Mouse (Mus musculus) liver, embryonic 12.5 days (tissue): ENCODE results near the gene Hcst. TPM values are rescaled to one million over a fixed set of nuclear protein-coding genes. Genes with fewer than 3 reads are reported as not detected.

Source experiments
- ATAC-seq: fragments of 200-750 bp; cut with Nextera tagmentation; 2 replicates; pipeline ENCODE4 v1.8.0; 2017; ENCODE audit warnings: moderate number of reproducible peaks, mild to moderate bottlenecking, moderate library complexity
- H3K27ac ChIP-seq: fragments of 300-500 bp; sonication (generic); 2 replicates; pipeline ENCODE4 v1.5.1; 2016; ENCODE audit warnings: mild to moderate bottlenecking
- H3K27me3 ChIP-seq: fragments of 300-500 bp; sonication (generic); replicated peaks from 2 replicates; pipeline ENCODE4 v1.6.1; 2016; ENCODE audit warnings: mild to moderate bottlenecking, moderate library complexity
- H3K36me3 ChIP-seq: fragments of 300-500 bp; sonication (generic); 2 replicates; pipeline ENCODE4 v1.6.1; 2016; ENCODE audit warnings: mild to moderate bottlenecking, moderate library complexity
- H3K4me1 ChIP-seq: fragments of 300-500 bp; sonication (generic); 2 replicates; pipeline ENCODE4 v1.6.1; 2016
- H3K4me2 ChIP-seq: fragments of 300-500 bp; sonication (generic); 2 replicates; pipeline ENCODE4 v1.6.1; 2016; ENCODE audit warnings: mild to moderate bottlenecking, moderate library complexity
- H3K4me3 ChIP-seq: fragments of 300-500 bp; sonication (generic); 2 replicates; pipeline ENCODE4 v1.5.1; 2016; ENCODE audit warnings: mild to moderate bottlenecking, moderate library complexity
- H3K9ac ChIP-seq: fragments of 300-500 bp; sonication (generic); 2 replicates; pipeline ENCODE4 v1.6.1; 2016; ENCODE audit warnings: mild to moderate bottlenecking, moderate library complexity
- H3K9me3 ChIP-seq: fragments of 300-500 bp; sonication (generic); replicated peaks from 2 replicates; pipeline ENCODE4 v1.6.1; 2016; ENCODE audit warnings: mild to moderate bottlenecking, moderate library complexity
- WGBS: fragments of 180-500 bp; shearing (Covaris S2); methylation state at CpG from one replicate; pipeline ENCODE4 v1.1.7; 2016; ENCODE audit not compliant: insufficient replicate concordance; 5-methylcytosine and 5-hydroxymethylcytosine counted together
- polyA plus RNA-seq: library from polyadenylated mRNA; unstranded; fragments of >200 nt; fragmentation: Nextera tagmentation; extraction: Ambion mirVana; gene quantifications from 2 replicates; pipeline ENCODE4 v1.2.1, GENCODE M21; 2016

Gene Hcst
- polyA plus RNA-seq, 1 experiment from 2014 or later, result 4.1 TPM

DNA sequence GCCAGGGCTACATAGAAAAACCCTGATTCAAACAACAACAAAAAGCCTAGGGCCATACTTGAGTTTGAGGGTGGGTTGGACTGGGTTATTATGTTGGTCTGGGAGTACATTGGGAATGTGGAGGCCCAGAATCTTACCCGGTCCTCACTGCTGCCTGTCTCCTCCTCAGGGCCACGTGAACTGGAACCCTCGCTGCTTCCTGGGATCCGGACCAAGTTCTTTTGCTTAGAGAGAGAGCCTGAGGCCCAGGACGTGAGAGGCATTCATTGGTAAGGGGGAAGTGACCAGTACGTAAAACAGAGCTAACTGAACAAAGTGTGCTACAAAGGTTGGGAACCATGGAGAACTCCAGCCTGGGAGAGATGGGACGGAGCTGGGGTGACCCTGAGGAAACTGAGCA lies 30.6 kb upstream of the Hcst start:
- Histone ChIP-seq H3K9me3 (peaks cover 10% of the 10 kb centered on the region; the same call in 1 of the 2 replicates), H3K9ac (no peak overlapping the region), H3K27me3 (peaks cover 80% of the 10 kb centered on the region), H3K4me1 (peaks cover 12% of the 10 kb centered on the region), H3K36me3 (no peaks in the 10 kb centered on the region), H3K4me2 (no peak overlapping the region), H3K27ac (no peak overlapping the region), H3K4me3 (no peak overlapping the region)
- no peak for ATAC-seq
- 60% methylated on average over 7 of the region's 7 CpGs for WGBS

DNA sequence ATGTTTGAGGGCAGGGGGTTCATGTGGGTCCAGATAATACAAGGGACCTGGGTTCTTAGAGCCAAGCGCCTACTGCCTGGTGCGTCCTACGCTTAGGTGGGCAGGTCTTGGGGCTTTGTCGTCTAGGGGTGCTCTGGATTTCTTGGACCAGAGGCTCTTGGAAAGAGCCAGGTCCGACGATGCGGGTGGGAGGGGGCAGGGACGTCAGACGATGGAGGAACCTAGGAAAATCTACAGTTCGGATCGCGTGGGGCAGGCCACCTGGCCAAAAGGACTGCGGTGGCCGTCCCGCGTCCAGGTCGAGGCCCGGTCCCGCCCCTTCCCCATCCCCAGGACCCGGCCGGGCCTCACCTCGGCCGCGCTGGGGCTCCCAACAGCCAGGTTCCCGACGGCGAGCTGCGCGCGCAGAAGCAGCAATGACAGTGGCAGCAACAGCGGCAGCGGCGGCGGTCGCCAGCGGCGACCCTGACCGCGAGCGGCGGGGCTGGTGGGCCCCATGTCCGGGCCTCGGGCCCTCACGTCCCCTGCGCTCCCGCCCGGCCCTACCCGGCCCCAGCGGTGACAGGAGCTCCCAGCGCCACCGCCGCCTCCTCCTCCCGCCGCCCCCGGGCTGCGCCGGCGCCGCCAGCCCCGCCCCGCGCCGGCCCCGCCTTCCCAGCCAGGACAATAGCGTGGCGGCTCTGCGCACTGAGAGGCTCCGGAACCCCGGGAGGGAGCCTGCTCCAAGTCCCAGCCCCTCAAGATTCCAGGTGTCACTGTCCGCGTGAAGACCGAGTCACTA lies 25.5 kb upstream of the Hcst start, which contains the start of gene Aplp1:
Gene Aplp1 (minus strand): TSS at position 565 of the 781 bp plus-strand sequence.
- H3K27ac ChIP-seq, result no peak within 1 kb of the TSS
- H3K27me3 ChIP-seq, result peaks cover 80% of the 10 kb centered on the region
- H3K4me3 ChIP-seq, result peak within 1 kb of the TSS; percentile 61
- WGBS, result under 1% methylated on average over 44 of the region's 72 CpGs
- peaks cover 20% of the 10 kb centered on the region for H3K4me1 ChIP-seq
- peak within 1 kb of the TSS; percentile 59 for H3K9ac ChIP-seq
- no peaks in the 10 kb centered on the region for H3K36me3 ChIP-seq
- H3K4me2 ChIP-seq, result peak within 1 kb of the TSS; percentile 78
- ATAC-seq, result peak; percentile 33
- H3K9me3 ChIP-seq, result peaks cover 10% of the 10 kb centered on the region; the same call in 1 of the 2 replicates

DNA sequence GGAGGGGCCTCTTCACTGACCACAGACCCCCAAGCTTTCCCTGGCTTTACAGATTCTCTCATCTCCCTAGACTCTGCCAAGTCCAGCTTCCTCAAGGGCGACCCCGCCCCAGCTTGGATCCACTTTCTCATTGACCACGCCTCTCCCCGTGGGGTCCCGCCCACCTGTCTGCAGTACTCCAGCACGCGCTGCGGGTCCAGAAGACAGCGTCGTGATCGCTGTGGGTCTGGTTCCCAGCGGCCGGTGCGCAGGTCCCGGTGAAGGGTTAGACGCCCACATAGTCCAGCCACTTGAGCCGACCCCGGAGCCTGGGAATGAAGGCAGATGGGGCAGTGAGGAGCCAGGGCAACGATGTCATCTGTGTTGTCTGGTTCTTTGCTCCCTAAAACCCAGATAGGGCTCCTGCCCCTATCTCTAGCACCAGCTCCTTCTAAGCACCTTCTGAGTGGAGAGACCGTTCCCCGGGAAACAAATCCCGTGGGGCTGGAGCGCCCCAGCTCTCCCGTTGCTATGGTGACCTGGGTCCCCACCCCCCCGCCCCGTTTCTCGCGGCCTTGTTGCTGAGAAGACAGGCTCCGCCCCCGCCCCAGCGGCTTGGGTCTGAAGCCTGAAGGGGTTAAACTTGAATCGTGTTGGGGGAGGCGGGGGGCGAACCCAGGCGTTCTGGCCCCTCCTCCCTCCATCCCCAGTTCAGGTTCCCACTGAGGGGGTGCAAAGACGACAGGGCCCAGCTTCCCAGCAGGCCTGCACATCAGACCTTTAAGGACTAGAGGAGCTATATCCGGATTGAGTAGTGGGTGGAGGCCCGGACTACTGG lies 24.7 kb upstream of the Hcst start:
- 0 out of 2 replicates have a peak overlapping the region, but pooled peaks have one; percentile 59 for H3K9ac ChIP-seq
- H3K9me3 ChIP-seq, result peaks cover 10% of the 10 kb centered on the region; the same call in 1 of the 2 replicates
- H3K27me3 ChIP-seq, result peaks cover 79% of the 10 kb centered on the region
- no peaks in the 10 kb centered on the region for H3K36me3 ChIP-seq
- H3K4me1 ChIP-seq, result peaks cover 20% of the 10 kb centered on the region
- 2% methylated on average over 38 of the region's 38 CpGs for WGBS
- no peak overlapping the region for H3K27ac ChIP-seq
- peak overlapping the region; percentile 78 for H3K4me2 ChIP-seq
- ATAC-seq, result no peak
- peak overlapping the region; percentile 61 for H3K4me3 ChIP-seq

DNA sequence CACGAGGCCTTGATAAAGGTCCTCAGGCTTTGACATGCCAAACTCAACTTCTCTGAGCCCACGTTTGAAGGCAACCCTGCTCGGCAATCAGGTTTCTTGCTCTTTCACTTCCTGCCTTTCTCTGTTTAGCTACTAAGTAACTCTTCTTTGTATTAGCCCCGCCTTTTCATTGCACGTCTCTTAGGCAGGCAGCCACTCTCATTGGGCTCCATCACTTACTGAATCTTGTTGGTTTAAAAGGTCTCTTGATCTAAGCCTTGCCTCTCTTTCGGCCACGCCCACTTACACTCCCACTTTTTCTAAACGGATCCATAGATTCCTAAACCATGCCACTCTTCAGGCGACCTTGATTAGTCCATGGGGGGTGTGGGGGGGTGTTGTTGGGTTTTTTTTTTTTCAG lies 24.0 kb upstream of the Hcst start:
- peaks cover 20% of the 10 kb centered on the region for H3K4me1 ChIP-seq
- H3K36me3 ChIP-seq, result no peaks in the 10 kb centered on the region
- H3K27me3 ChIP-seq, result peaks cover 85% of the 10 kb centered on the region
- H3K4me3 ChIP-seq, result no peak overlapping the region
- peak overlapping the region; percentile 78; the same call in 1 of the 2 replicates for H3K4me2 ChIP-seq
- no peak overlapping the region for H3K9ac ChIP-seq
- H3K27ac ChIP-seq, result no peak overlapping the region
- WGBS, result 15% methylated on average over 9 of the region's 9 CpGs
- peaks cover 10% of the 10 kb centered on the region; the same call in 1 of the 2 replicates for H3K9me3 ChIP-seq
- ATAC-seq, result no peak

DNA sequence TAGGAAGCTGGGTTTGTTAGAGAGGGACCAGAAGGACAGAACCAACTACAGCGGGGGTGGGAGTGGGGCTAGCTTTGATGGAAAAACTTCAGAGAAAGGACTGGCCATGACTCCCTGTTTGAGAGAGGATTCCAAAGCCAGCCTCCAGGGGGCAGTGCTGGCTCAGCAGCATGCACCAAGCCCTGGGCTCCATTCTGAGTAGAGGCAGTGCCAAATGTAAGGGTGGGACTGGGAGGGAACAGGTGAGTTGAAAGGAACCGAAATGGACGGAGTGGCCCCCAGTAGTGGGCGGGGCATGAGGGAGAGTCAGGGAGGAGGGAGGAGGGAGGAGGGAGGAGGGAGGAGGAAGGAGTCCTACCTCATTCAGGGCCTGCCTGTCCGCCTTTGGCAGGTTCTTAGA lies 21.0 kb upstream of the Hcst start:
- no peak for ATAC-seq
- Histone ChIP-seq H3K9ac (no peak overlapping the region), H3K27me3 (peaks cover 90% of the 10 kb centered on the region), H3K4me3 (no peak overlapping the region), H3K4me2 (no peak overlapping the region), H3K9me3 (no peaks in the 10 kb centered on the region), H3K27ac (no peak overlapping the region), H3K36me3 (no peaks in the 10 kb centered on the region), H3K4me1 (peaks cover 18% of the 10 kb centered on the region)
- WGBS, result 20% methylated on average over 4 of the region's 5 CpGs

DNA sequence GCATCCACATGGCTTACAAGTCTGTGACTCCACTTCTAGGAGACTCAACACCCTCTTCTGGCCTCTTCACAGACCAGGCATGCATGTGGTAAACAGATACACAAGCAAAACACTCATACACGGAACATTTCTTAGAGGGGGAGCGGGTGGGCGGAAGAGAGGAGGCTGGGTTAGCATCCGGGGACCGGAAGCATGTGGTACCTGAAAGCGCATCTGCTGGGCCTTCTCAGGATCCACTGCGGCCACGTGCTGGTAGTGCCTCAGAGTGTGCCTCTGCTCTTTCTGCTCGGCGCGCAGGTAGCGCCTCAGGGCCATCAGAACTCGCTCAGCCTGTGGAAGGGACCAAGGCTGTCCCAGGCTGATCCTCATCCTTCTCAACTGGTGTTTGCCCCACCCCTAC lies 20.1 kb upstream of the Hcst start:
- Histone ChIP-seq H3K9me3 (no peaks in the 10 kb centered on the region), H3K27me3 (peaks cover 89% of the 10 kb centered on the region), H3K4me2 (no peak overlapping the region), H3K27ac (no peak overlapping the region), H3K4me1 (peaks cover 9% of the 10 kb centered on the region), H3K4me3 (no peak overlapping the region), H3K36me3 (no peaks in the 10 kb centered on the region), H3K9ac (no peak overlapping the region)
- no peak for ATAC-seq
- 63% methylated on average over 13 of the region's 13 CpGs for WGBS

DNA sequence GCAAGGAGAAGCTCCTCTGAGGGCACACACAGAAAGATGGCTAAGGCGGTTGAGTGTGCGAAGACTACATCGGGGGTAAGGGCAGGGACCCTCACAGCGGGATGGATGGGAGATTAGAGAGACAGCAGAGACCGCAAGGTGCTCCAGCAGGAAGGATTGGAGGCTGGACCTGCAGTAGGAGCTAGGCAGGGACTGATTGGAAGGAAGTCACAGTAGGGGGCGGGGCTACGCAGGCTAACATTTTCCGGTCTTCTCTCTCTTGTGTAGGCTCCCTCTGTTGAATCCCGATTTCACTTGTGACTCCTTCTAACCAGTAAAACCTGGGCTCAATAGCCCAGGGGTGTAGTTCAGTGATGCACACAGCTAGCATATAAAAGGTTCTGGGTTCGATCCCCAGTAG lies 17.2 kb upstream of the Hcst start:
- 14% methylated on average over 10 of the region's 10 CpGs for WGBS
- Histone ChIP-seq H3K9me3 (no peaks in the 10 kb centered on the region), H3K27me3 (peaks cover 63% of the 10 kb centered on the region), H3K4me1 (no peaks in the 10 kb centered on the region), H3K4me2 (no peak overlapping the region), H3K9ac (no peak overlapping the region), H3K4me3 (no peak overlapping the region), H3K36me3 (no peaks in the 10 kb centered on the region), H3K27ac (no peak overlapping the region)
- ATAC-seq, result no peak

DNA sequence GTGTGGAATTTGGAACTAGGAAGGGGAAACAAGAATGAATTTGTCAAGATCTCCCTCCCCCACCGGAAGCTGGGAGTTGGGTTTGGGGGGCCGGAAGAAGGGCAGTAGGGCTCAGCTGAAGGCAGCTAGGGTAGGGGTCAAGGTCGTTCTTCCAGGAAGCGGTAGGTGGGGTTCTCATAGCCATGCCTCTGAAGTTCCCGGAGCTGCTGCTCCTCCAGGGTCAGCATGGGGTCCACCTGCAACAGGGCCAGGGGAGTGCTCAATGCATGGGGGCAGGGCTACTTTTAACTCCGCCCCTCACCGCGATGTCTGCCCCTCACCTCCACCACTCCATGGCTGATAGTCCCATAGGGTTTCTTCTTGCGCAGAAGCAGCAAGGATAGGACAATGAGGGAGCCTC lies 15.5 kb upstream of the Hcst start:
- H3K4me2 ChIP-seq, result no peak overlapping the region
- H3K9me3 ChIP-seq, result no peaks in the 10 kb centered on the region
- ATAC-seq, result no peak
- H3K9ac ChIP-seq, result no peak overlapping the region
- H3K36me3 ChIP-seq, result no peaks in the 10 kb centered on the region
- no peak overlapping the region for H3K4me3 ChIP-seq
- no peaks in the 10 kb centered on the region for H3K4me1 ChIP-seq
- WGBS, result 22% methylated on average over 9 of the region's 9 CpGs
- no peak overlapping the region for H3K27ac ChIP-seq
- peaks cover 50% of the 10 kb centered on the region for H3K27me3 ChIP-seq

DNA sequence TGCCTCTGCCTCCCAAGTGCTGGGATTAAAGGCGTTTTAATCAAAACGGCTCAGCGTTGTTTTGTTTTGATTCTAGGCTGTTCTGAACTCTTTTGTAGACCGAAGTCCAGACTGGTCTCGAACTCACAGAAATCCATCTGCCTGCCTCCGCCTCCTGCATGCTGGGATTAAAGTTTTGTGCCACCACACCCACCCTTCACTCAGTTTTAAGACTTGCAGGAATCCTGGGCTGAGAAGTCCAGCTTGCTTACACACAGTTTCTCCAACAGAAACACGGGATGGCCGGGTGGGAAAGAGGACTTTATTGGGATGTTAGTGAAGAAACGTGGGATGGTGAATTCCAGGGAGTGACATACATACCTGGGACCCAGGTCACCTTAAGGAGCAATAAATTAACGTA lies 15.0 kb upstream of the Hcst start:
- no peak overlapping the region for H3K4me3 ChIP-seq
- ATAC-seq, result no peak
- WGBS, result 53% methylated on average over 10 of the region's 10 CpGs
- no peak overlapping the region for H3K9ac ChIP-seq
- no peak overlapping the region for H3K4me2 ChIP-seq
- H3K36me3 ChIP-seq, result no peaks in the 10 kb centered on the region
- H3K27ac ChIP-seq, result no peak overlapping the region
- no peaks in the 10 kb centered on the region for H3K4me1 ChIP-seq
- H3K9me3 ChIP-seq, result no peaks in the 10 kb centered on the region
- peaks cover 46% of the 10 kb centered on the region for H3K27me3 ChIP-seq

DNA sequence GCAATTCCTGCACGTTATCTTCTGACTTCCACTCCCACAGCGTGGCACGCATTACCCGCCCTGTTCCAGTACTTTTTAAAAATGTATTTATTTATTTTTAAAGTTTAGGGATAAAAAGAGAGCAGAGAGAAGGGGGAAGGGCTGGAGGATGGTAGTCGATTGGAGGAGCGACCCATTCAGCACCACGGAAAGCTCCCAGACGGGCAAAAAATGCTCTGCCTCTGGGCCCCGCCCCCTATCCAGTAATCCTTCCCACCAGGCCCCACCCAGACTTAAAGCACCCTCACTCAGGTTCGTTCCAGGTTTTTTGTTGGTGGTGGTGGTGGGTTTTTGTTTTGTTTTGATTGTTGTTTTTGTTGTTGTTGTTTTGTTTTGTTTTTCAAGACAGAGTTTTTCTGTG lies 14.6 kb upstream of the Hcst start:
- H3K9me3 ChIP-seq, result no peaks in the 10 kb centered on the region
- no peak overlapping the region for H3K27ac ChIP-seq
- no peak for ATAC-seq
- peaks cover 43% of the 10 kb centered on the region for H3K27me3 ChIP-seq
- no peak overlapping the region for H3K4me2 ChIP-seq
- 2% methylated on average over 10 of the region's 10 CpGs for WGBS
- no peak overlapping the region for H3K9ac ChIP-seq
- H3K4me3 ChIP-seq, result no peak overlapping the region
- H3K36me3 ChIP-seq, result no peaks in the 10 kb centered on the region
- no peaks in the 10 kb centered on the region for H3K4me1 ChIP-seq

DNA sequence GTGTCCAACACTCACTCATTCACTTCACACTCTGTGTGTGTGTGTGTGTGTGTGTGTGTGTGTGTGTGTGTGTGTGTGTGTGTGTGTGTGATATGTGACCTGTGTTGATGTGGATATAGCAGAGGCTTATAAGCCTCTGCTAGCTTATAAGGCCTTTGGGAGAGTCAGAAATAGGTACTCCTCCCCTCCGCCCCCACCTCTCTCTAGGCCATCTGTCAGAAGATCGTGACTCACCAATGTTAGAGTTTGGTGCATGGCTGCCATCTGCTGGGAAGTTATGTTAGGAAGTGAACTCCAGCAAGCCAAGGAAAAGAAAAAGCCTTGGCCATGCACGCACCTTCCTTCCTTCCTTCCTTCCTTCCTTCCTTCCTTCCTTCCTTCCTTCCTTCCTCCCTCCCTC lies 12.1 kb upstream of the Hcst start:
- H3K4me2 ChIP-seq, result no peak overlapping the region
- H3K27me3 ChIP-seq, result peaks cover 22% of the 10 kb centered on the region
- WGBS, result 13% methylated on average over 3 of the region's 3 CpGs
- no peak overlapping the region for H3K27ac ChIP-seq
- peaks cover 14% of the 10 kb centered on the region for H3K36me3 ChIP-seq
- no peaks in the 10 kb centered on the region for H3K4me1 ChIP-seq
- H3K4me3 ChIP-seq, result no peak overlapping the region
- no peaks in the 10 kb centered on the region for H3K9me3 ChIP-seq
- ATAC-seq, result no peak
- H3K9ac ChIP-seq, result no peak overlapping the region

DNA sequence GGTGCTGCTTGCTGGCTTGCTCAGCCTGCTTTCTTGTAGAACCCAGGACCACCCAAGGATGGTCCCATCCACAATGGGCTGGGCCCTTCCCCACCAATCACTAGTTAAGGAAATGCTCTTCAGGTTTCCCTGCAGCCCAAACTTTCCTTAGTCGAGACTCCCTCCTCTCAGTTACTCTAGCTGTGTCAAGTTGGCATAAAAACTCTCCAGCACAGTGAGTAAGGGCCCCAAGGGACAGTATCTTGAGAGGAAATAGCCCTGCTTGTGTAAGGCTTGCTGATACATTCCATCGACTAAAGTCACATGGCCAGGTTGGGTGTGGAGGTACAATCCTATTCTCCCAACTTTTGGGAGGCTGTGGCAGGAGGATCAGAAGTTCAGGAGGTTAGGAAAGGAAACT lies 10.5 kb upstream of the Hcst start:
- peaks cover 28% of the 10 kb centered on the region for H3K36me3 ChIP-seq
- 30% methylated on average over 2 of the region's 2 CpGs for WGBS

More for the DNA sequence above, 10.5 kb upstream of the Hcst start:
- H3K27me3 ChIP-seq, result peaks cover 6% of the 10 kb centered on the region
- no peak for ATAC-seq
- H3K4me2 ChIP-seq, result no peak overlapping the region
- no peak overlapping the region for H3K9ac ChIP-seq
- H3K27ac ChIP-seq, result no peak overlapping the region
- no peak overlapping the region for H3K4me3 ChIP-seq
- no peaks in the 10 kb centered on the region for H3K9me3 ChIP-seq
- H3K4me1 ChIP-seq, result no peaks in the 10 kb centered on the region
